1 mouse cellular context compared by ENCODE assay signal in genomic region chr13:118386511-118387447, GRCm38 (mm10).
TF ChIP-seq lines count a peak whose summit lies in the region.

Gene B430218F22Rik, plus strand, starts transcription at chr13:118386630.
Gene Mrps30, minus strand, starts transcription at chr13:118387252.

TF ChIP-seq in MEL, 35 proteins besides CTCF, POLR2A, EP300 and RAD21 (continued from another document):
- TF ChIP-seq NELFE (IDR thresholded peaks at IDR 0.05; ENCODE audit: low read depth, low read length) = peak; percentile 67
- peak; percentile 75; the same call in 1 of the 2 replicates for TF ChIP-seq MYC (IDR thresholded peaks at IDR 0.05; ENCODE audit: low read depth, low read length)
- no peak for TF ChIP-seq RCOR1 (IDR thresholded peaks at IDR 0.05; ENCODE audit: low read depth, low read length)
- TF ChIP-seq MXI1 (IDR thresholded peaks at IDR 0.05; ENCODE audit: low read depth, low read length) = peak; percentile 73
- peak; percentile 45 for TF ChIP-seq MAX (IDR thresholded peaks at IDR 0.05; ENCODE audit: low read length)
- TF ChIP-seq ZC3H11A (IDR thresholded peaks at IDR 0.05; ENCODE audit: low read depth, low read length) = no peak
- TF ChIP-seq MYB (IDR thresholded peaks at IDR 0.05; ENCODE audit: low read depth, low read length) = no peak
- TF ChIP-seq UBTF (IDR thresholded peaks at IDR 0.05; ENCODE audit: borderline replicate concordance, insufficient read depth, low read depth, low read length) = no peak
- TF ChIP-seq ETS1 (IDR thresholded peaks at IDR 0.05; ENCODE audit: low read depth, low read length) = no peak; the same call in none of the 2 replicates
- no peak for TF ChIP-seq SMC3 (IDR thresholded peaks at IDR 0.05; ENCODE audit: low read depth, low read length)
- peak; percentile 75 for TF ChIP-seq CHD2 (IDR thresholded peaks at IDR 0.05; ENCODE audit: low read length)
- peak; percentile 92 for TF ChIP-seq HCFC1 (IDR thresholded peaks at IDR 0.05; ENCODE audit: low read depth, low read length)
- TF ChIP-seq SIN3A (IDR thresholded peaks at IDR 0.05; ENCODE audit: low read length) = peak; percentile 83
- TF ChIP-seq ZKSCAN1 (IDR thresholded peaks at IDR 0.05; ENCODE audit: low read depth, low read length) = no peak
- TF ChIP-seq TBP (IDR thresholded peaks at IDR 0.05; ENCODE audit: low read depth, low read length) = peak; percentile 73; the same call in 1 of the 2 replicates
